Mouse (Mus musculus) embryonic facial prominence, embryonic 14.5 days (tissue): ENCODE measurements at regions not wholly inside any gene's neighbourhood (a gene's known extent, or its start where the extent isn't known, plus 50 kb on each side); places are given as distances from the start of the nearest gene placed in this dataset.

Source experiments
- ATAC-seq: fragments of 200-750 bp; cut with Nextera tagmentation; 2 replicates; pipeline ENCODE4 v1.8.0; 2017; ENCODE audit warnings: low read depth, moderate number of reproducible peaks, moderate TSS enrichment
- DNase-seq: peaks from one replicate; pipeline ENCODE4 v3.0.0-alpha.2; 2015; ENCODE audit warnings: low spot score
- H3K27ac ChIP-seq: fragments of 300-500 bp; sonication (generic); replicated peaks from 2 replicates; pipeline ENCODE4 v1.5.1; 2014; ENCODE audit warnings: low read depth, mild to moderate bottlenecking, low read length, moderate library complexity
- H3K27me3 ChIP-seq: fragments of 300-500 bp; sonication (generic); replicated peaks from 2 replicates; pipeline ENCODE4 v1.6.1; 2014; ENCODE audit warnings: low read length; ENCODE audit not compliant: control insufficient read depth, insufficient read depth
- H3K36me3 ChIP-seq: fragments of 300-500 bp; sonication (generic); 2 replicates; pipeline ENCODE4 v1.6.1; 2014; ENCODE audit warnings: low read length, mixed read lengths; ENCODE audit not compliant: control insufficient read depth, insufficient read depth
- H3K4me1 ChIP-seq: fragments of 300-500 bp; sonication (generic); 2 replicates; pipeline ENCODE4 v1.6.1; 2014; ENCODE audit warnings: antibody characterized with exemption, low read length; ENCODE audit not compliant: control insufficient read depth, insufficient read depth
- H3K4me2 ChIP-seq: fragments of 300-500 bp; sonication (generic); 2 replicates; pipeline ENCODE4 v1.6.1; 2014; ENCODE audit warnings: low read depth, mild to moderate bottlenecking, low read length, moderate library complexity, mixed read lengths
- H3K4me3 ChIP-seq: fragments of 300-500 bp; sonication (generic); 2 replicates; pipeline ENCODE4 v1.5.1; 2014; ENCODE audit warnings: low read depth, mild to moderate bottlenecking, low read length
- H3K9ac ChIP-seq: fragments of 300-500 bp; sonication (generic); 2 replicates; pipeline ENCODE4 v1.6.1; 2014; ENCODE audit warnings: low read depth, mild to moderate bottlenecking, low read length, moderate library complexity, mixed read lengths
- H3K9me3 ChIP-seq: fragments of 300-500 bp; sonication (generic); 2 replicates; pipeline ENCODE4 v1.6.1; 2016; ENCODE audit warnings: low read length; ENCODE audit not compliant: control insufficient read depth
- WGBS: fragments of 180-500 bp; shearing (Covaris S2); extraction: QIAGEN DNeasy Blood & Tissue Kit; methylation state at CpG from one replicate; pipeline ENCODE4 v1.1.7; 2014; 5-methylcytosine and 5-hydroxymethylcytosine counted together

GRCm38 (mm10) chr6:140984249-140984648 is 255.2 kb downstream of the Gm11077 start:
- no peak overlapping the region for H3K4me2 ChIP-seq
- no peaks in the 10 kb centered on the region for H3K9me3 ChIP-seq
- H3K4me1 ChIP-seq: no peaks in the 10 kb centered on the region
- no peaks in the 10 kb centered on the region for H3K27me3 ChIP-seq
- 91% methylated on average over 7 of the region's 7 CpGs for WGBS
- no peak overlapping the region for H3K9ac ChIP-seq
- no peaks in the 10 kb centered on the region for H3K36me3 ChIP-seq
- ATAC-seq: no peak
- DNase-seq: no peak
- no peak overlapping the region for H3K27ac ChIP-seq
- H3K4me3 ChIP-seq: no peak overlapping the region

- Histone ChIP-seq H3K4me1 (no peaks in the 10 kb centered on the region), H3K4me2 (no peak overlapping the region), H3K4me3 (no peak overlapping the region), H3K27me3 (no peaks in the 10 kb centered on the region), H3K27ac (no peak overlapping the region), H3K9ac (no peak overlapping the region), H3K36me3 (no peaks in the 10 kb centered on the region), H3K9me3 (0 out of 2 replicates have a peak, but pooled peaks cover 4% of the 10 kb centered on the region)
- no peak for ATAC-seq
- 71% methylated on average over 13 of the region's 13 CpGs for WGBS
- DNase-seq: no peak
These were observed 255.2 kb upstream of the Pde3a start for GRCm38 (mm10) chr6:140993643-140994580.

GRCm38 (mm10) chr6:140995340-140996135 is 253.5 kb upstream of the Pde3a start:
- Histone ChIP-seq H3K36me3 (no peaks in the 10 kb centered on the region), H3K27ac (no peak overlapping the region), H3K9ac (no peak overlapping the region), H3K4me3 (no peak overlapping the region), H3K9me3 (0 out of 2 replicates have a peak, but pooled peaks cover 4% of the 10 kb centered on the region), H3K27me3 (no peaks in the 10 kb centered on the region), H3K4me2 (no peak overlapping the region), H3K4me1 (no peaks in the 10 kb centered on the region)
- ATAC-seq: no peak
- DNase-seq: peak; percentile 26
- 71% methylated on average over 14 of the region's 14 CpGs for WGBS

DNA sequence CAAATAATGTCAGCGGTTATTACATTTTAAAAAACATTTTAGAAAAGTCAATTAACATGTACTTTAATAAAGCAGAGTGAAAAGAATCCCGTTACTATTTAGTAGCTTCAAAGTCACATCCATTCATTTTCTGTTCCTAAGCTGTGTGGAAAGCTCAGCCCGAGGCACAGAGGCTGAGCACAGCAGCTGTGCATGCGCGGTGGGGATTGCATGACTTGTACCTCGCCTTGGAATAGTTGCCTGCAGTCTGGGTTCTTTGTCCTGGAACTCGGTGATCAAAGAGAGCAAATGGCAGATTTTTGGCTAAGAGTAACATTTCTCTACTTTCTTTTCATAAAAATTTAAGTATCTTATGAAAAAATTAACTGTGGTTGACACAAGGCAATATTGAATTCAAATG is 251.0 kb upstream of the Pde3a start:
- Histone ChIP-seq H3K4me3 (no peak overlapping the region), H3K4me2 (no peak overlapping the region), H3K9me3 (no peaks in the 10 kb centered on the region), H3K9ac (no peak overlapping the region), H3K27me3 (no peaks in the 10 kb centered on the region), H3K36me3 (no peaks in the 10 kb centered on the region), H3K4me1 (no peaks in the 10 kb centered on the region), H3K27ac (no peak overlapping the region)
- DNase-seq (peak; percentile 64), ATAC-seq (no peak)
- WGBS: 55% methylated on average over 7 of the region's 7 CpGs

DNA sequence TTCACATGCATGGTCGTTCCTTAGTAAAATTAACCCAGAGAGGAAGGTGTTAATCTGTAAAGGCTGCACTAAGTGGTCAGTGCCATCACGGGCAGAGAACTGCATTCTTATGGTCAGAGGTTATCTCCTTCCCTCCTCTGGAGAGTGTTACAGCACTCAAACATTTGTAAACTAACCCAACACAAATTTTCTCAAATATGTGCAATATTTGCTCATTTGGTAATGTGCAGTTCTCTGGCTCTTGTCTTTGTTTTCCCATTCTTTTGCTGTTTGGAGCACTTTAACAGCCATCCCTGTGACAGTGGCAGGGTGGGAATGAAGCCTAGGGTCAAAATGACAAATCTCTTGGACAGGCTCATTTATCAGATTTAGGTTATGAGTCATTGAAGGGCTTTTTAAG is 248.5 kb upstream of the Pde3a start:
- DNase-seq (no peak), ATAC-seq (no peak)
- H3K4me2 ChIP-seq: no peak overlapping the region
- H3K9me3 ChIP-seq: no peaks in the 10 kb centered on the region
- 65% methylated on average over 2 of the region's 2 CpGs for WGBS
- no peak overlapping the region for H3K27ac ChIP-seq
- H3K9ac ChIP-seq: no peak overlapping the region
- no peak overlapping the region for H3K4me3 ChIP-seq
- no peaks in the 10 kb centered on the region for H3K4me1 ChIP-seq
- no peaks in the 10 kb centered on the region for H3K36me3 ChIP-seq
- H3K27me3 ChIP-seq: no peaks in the 10 kb centered on the region

DNA sequence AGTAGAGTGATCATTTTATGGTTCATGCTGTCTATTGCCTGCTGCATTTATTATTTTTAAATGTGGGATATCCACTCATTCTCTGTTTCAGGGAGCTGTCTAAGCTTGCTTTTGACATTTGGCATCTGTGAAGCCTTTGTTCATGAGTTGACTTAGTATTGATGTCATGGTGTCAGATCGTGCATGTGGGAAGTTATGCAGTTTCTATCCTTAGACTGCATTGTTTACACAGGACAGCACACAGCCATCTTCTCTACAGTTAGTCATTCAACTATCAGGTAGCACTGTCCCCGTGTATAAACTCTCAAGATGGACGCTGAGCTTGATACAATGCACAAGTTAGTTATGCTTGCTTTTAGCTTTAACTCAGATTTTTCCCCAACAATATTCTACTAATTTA is 247.8 kb upstream of the Pde3a start:
- no peaks in the 10 kb centered on the region for H3K27me3 ChIP-seq
- WGBS: 81% methylated on average over 3 of the region's 3 CpGs
- no peaks in the 10 kb centered on the region for H3K9me3 ChIP-seq
- no peaks in the 10 kb centered on the region for H3K4me1 ChIP-seq
- H3K4me3 ChIP-seq: no peak overlapping the region
- ATAC-seq (no peak), DNase-seq (no peak)
- H3K4me2 ChIP-seq: no peak overlapping the region
- H3K9ac ChIP-seq: no peak overlapping the region
- no peak overlapping the region for H3K27ac ChIP-seq
- no peaks in the 10 kb centered on the region for H3K36me3 ChIP-seq

- Histone ChIP-seq H3K4me1 (no peaks in the 10 kb centered on the region), H3K36me3 (no peaks in the 10 kb centered on the region), H3K9me3 (no peaks in the 10 kb centered on the region), H3K9ac (no peak overlapping the region), H3K27me3 (no peaks in the 10 kb centered on the region), H3K4me2 (no peak overlapping the region), H3K27ac (no peak overlapping the region), H3K4me3 (no peak overlapping the region)
- no peak for ATAC-seq
- no peak for DNase-seq
- WGBS: 92% methylated on average over 11 of the region's 11 CpGs
These were observed 233.9 kb upstream of the Pde3a start for GRCm38 (mm10) chr6:141015055-141015681.

DNA sequence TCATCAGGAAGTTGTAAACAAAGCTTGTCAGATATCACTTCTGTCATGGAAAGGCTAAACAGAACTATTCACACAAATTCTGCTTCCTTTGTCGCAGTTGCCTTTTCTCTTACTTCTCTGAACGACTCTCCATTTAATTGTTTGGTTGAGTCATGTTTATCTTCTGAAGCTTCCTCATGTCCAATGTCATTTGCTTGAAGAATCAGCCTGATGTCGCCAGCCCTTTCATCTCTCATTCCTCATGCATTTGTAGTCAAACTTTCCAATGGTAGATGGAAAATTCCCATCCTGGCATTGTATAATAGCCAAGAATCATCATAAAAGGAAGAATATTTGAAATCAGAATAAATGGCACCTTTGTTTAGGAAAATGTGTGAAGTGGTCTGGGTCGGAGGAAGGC is 225.6 kb upstream of the Pde3a start:
- H3K9me3 ChIP-seq: no peaks in the 10 kb centered on the region
- H3K27ac ChIP-seq: no peak overlapping the region
- ATAC-seq: no peak
- H3K27me3 ChIP-seq: no peaks in the 10 kb centered on the region
- no peak overlapping the region for H3K4me3 ChIP-seq
- DNase-seq: no peak
- 81% methylated on average over 4 of the region's 4 CpGs for WGBS
- no peak overlapping the region for H3K4me2 ChIP-seq
- H3K4me1 ChIP-seq: no peaks in the 10 kb centered on the region
- no peak overlapping the region for H3K9ac ChIP-seq
- no peaks in the 10 kb centered on the region for H3K36me3 ChIP-seq
